Mouse (Mus musculus) ES-Bruce4 (cell line): ENCODE measurements around the gene Cck.

Experiments used
- CTCF ChIP-seq: IDR thresholded peaks from one replicate; pipeline ENCODE4 v1.8.1; 2011; ENCODE audit warnings: low read depth, low read length
- EP300 ChIP-seq: IDR thresholded peaks from 2 replicates; pipeline ENCODE4 v1.6.1; 2011; ENCODE audit warnings: low read depth, low read length; ENCODE audit not compliant: insufficient read depth
- POLR2A ChIP-seq: IDR thresholded peaks from one replicate; pipeline ENCODE4 v1.8.1; 2011; ENCODE audit warnings: low read length; ENCODE audit not compliant: insufficient read depth

GRCm38 (mm10) chr9:121505346-121505745 is 9.9 kb upstream of the Cck start:
- TF ChIP-seq CTCF (no peak), POLR2A (no peak), EP300 (no peak)
